Mouse (Mus musculus): ENCODE data around the gene Olfr282. TPM values are rescaled to one million over a fixed set of nuclear protein-coding genes. Genes with fewer than 3 reads are reported as not detected.

Gene Olfr282
- total RNA-seq, 2 experiments from 2014 or later, result not detected

- no peak for ATAC-seq (replicated peaks; ENCODE audit: low FRiP score, poor library complexity, severe bottlenecking)
Measured at GRCm38 (mm10) chr15:98471539-98471938, 40.5 kb downstream of the Olfr282 start.

- ATAC-seq (replicated peaks; ENCODE audit: low FRiP score, poor library complexity, severe bottlenecking), result no peak
Measured at GRCm38 (mm10) chr15:98474958-98475357, 43.9 kb downstream of the Olfr282 start.

GRCm38 (mm10) chr15:98475382-98475781 lies 44.4 kb downstream of the Olfr282 start:
- peak; percentile 53; the same call in 1 of the 2 replicates for ATAC-seq (replicated peaks; ENCODE audit: low FRiP score, poor library complexity, severe bottlenecking)

GRCm38 (mm10) chr15:98476281-98476680 lies 45.3 kb downstream of the Olfr282 start:
- no peak for ATAC-seq (replicated peaks; ENCODE audit: low FRiP score, poor library complexity, severe bottlenecking)

- no peak for ATAC-seq (replicated peaks; ENCODE audit: low FRiP score, poor library complexity, severe bottlenecking)
Measured at GRCm38 (mm10) chr15:98479568-98480102, 48.6 kb downstream of the Olfr282 start.

GRCm38 (mm10) chr15:98482701-98483100 lies 51.7 kb downstream of the Olfr282 start, which contains the start of gene Lalba:
Gene Lalba (minus strand): TSS chr15:98482721.
- ATAC-seq (replicated peaks; ENCODE audit: low FRiP score, poor library complexity, severe bottlenecking), result no peak

GRCm38 (mm10) chr15:98483907-98484886 lies 53.2 kb downstream of the Olfr282 start:
- ATAC-seq (replicated peaks; ENCODE audit: low FRiP score, poor library complexity, severe bottlenecking), result no peak

GRCm38 (mm10) chr15:98486433-98487021 lies 55.5 kb downstream of the Olfr282 start:
- no peak for ATAC-seq (replicated peaks; ENCODE audit: low FRiP score, poor library complexity, severe bottlenecking)

Other genes with a start within 250 kb of the Olfr282 start
- not detected in 2 replicates for gene Olfr288, start 235.7 kb upstream of the Olfr282 start, total RNA-seq (2015; ENCODE audit: low replicate concordance)
- not detected in 2 replicates for gene Olfr288, start 235.7 kb upstream of the Olfr282 start, total RNA-seq (2017; ENCODE audit: low replicate concordance)
- gene Gm44579, start 210.2 kb upstream of the Olfr282 start, total RNA-seq (2015; ENCODE audit: low replicate concordance), result not detected in 2 replicates
- not detected in 2 replicates for gene Gm44579, start 210.2 kb upstream of the Olfr282 start, total RNA-seq (2017; ENCODE audit: low replicate concordance)
- not detected in 2 replicates for gene Olfr287, start 210.2 kb upstream of the Olfr282 start, total RNA-seq (2015; ENCODE audit: low replicate concordance)
- not detected in 2 replicates for gene Olfr287, start 210.2 kb upstream of the Olfr282 start, total RNA-seq (2017; ENCODE audit: low replicate concordance)
- gene Olfr286, start 196.8 kb upstream of the Olfr282 start, total RNA-seq (2015; ENCODE audit: low replicate concordance), result not detected in 2 replicates
- gene Olfr286, start 196.8 kb upstream of the Olfr282 start, total RNA-seq (2017; ENCODE audit: low replicate concordance), result not detected in 2 replicates
- not detected in 2 replicates for gene H1fnt, start 173.9 kb upstream of the Olfr282 start, total RNA-seq (2015; ENCODE audit: low replicate concordance)
- not detected in 2 replicates for gene H1fnt, start 173.9 kb upstream of the Olfr282 start, total RNA-seq (2017; ENCODE audit: low replicate concordance)
- not detected in 2 replicates for gene Zfp641, start 135.1 kb upstream of the Olfr282 start, total RNA-seq (2015; ENCODE audit: low replicate concordance)
- 0.17 and 0.56 TPM in 2 replicates for gene Zfp641, start 135.1 kb upstream of the Olfr282 start, total RNA-seq (2017; ENCODE audit: low replicate concordance)
- gene Olfr285, start 113.9 kb upstream of the Olfr282 start, total RNA-seq (2015; ENCODE audit: low replicate concordance), result not detected in 2 replicates
- gene Olfr285, start 113.9 kb upstream of the Olfr282 start, total RNA-seq (2017; ENCODE audit: low replicate concordance), result not detected in 2 replicates
- gene Olfr284, start 90.2 kb upstream of the Olfr282 start, total RNA-seq (2015; ENCODE audit: low replicate concordance), result not detected in 2 replicates
- not detected in 2 replicates for gene Olfr284, start 90.2 kb upstream of the Olfr282 start, total RNA-seq (2017; ENCODE audit: low replicate concordance)
- not detected in 2 replicates for gene Olfr283, start 50.3 kb upstream of the Olfr282 start, total RNA-seq (2015; ENCODE audit: low replicate concordance)
- gene Olfr283, start 50.3 kb upstream of the Olfr282 start, total RNA-seq (2017; ENCODE audit: low replicate concordance), result not detected in 2 replicates
- gene Olfr281, start 21.4 kb downstream of the Olfr282 start, total RNA-seq (2015; ENCODE audit: low replicate concordance), result not detected in 2 replicates
- not detected in 2 replicates for gene Olfr281, start 21.4 kb downstream of the Olfr282 start, total RNA-seq (2017; ENCODE audit: low replicate concordance)
- gene OR5BS1P, start 38.7 kb downstream of the Olfr282 start, total RNA-seq (2015; ENCODE audit: low replicate concordance), result not detected in 2 replicates
- gene OR5BS1P, start 38.7 kb downstream of the Olfr282 start, total RNA-seq (2017; ENCODE audit: low replicate concordance), result not detected in 2 replicates
- gene Lalba, start 51.5 kb downstream of the Olfr282 start, total RNA-seq (2015; ENCODE audit: low replicate concordance), result not detected in 2 replicates
- not detected in 2 replicates for gene Lalba, start 51.5 kb downstream of the Olfr282 start, total RNA-seq (2017; ENCODE audit: low replicate concordance)
- gene Olfr279, start 61.2 kb downstream of the Olfr282 start, total RNA-seq (2015; ENCODE audit: low replicate concordance), result not detected in 2 replicates
- 0.17 TPM in 1 of 2 replicates, not detected in the other for gene Olfr279, start 61.2 kb downstream of the Olfr282 start, total RNA-seq (2017; ENCODE audit: low replicate concordance)
- 15.9 and 17.1 TPM in 2 replicates for gene Kansl2, start 103.0 kb downstream of the Olfr282 start, total RNA-seq (2015; ENCODE audit: low replicate concordance)
- gene Kansl2, start 103.0 kb downstream of the Olfr282 start, total RNA-seq (2017; ENCODE audit: low replicate concordance), result 4.9 and 11.4 TPM in 2 replicates
- 23.8 and 41.1 TPM in 2 replicates for gene Ccnt1, start 139.7 kb downstream of the Olfr282 start, total RNA-seq (2015; ENCODE audit: low replicate concordance)
- gene Ccnt1, start 139.7 kb downstream of the Olfr282 start, total RNA-seq (2017; ENCODE audit: low replicate concordance), result 37.2 and 38.3 TPM in 2 replicates
- not detected in 2 replicates for gene 4930415O20Rik, start 139.8 kb downstream of the Olfr282 start, total RNA-seq (2015; ENCODE audit: low replicate concordance)
- not detected in 2 replicates for gene 4930415O20Rik, start 139.8 kb downstream of the Olfr282 start, total RNA-seq (2017; ENCODE audit: low replicate concordance)
- 4.8 and 26.8 TPM in 2 replicates for gene Adcy6, start 178.9 kb downstream of the Olfr282 start, total RNA-seq (2015; ENCODE audit: low replicate concordance)
- gene Adcy6, start 178.9 kb downstream of the Olfr282 start, total RNA-seq (2017; ENCODE audit: low replicate concordance), result 33.2 and 42.9 TPM in 2 replicates
- gene Cacnb3, start 199.6 kb downstream of the Olfr282 start, total RNA-seq (2015; ENCODE audit: low replicate concordance), result not detected in 2 replicates
- gene Cacnb3, start 199.6 kb downstream of the Olfr282 start, total RNA-seq (2017; ENCODE audit: low replicate concordance), result not detected in 2 replicates
- 9.4 and 10.4 TPM in 2 replicates for gene Ddx23, start 231.7 kb downstream of the Olfr282 start, total RNA-seq (2015; ENCODE audit: low replicate concordance)
- gene Ddx23, start 231.7 kb downstream of the Olfr282 start, total RNA-seq (2017; ENCODE audit: low replicate concordance), result 32.3 and 40.2 TPM in 2 replicates
- 4.4 TPM in 1 of 2 replicates, not detected in the other for gene Rnd1, start 246.2 kb downstream of the Olfr282 start, total RNA-seq (2015; ENCODE audit: low replicate concordance)
- 0.42 and 2.2 TPM in 2 replicates for gene Rnd1, start 246.2 kb downstream of the Olfr282 start, total RNA-seq (2017; ENCODE audit: low replicate concordance)